Mouse (Mus musculus): ENCODE data around the gene Tbc1d17. TPM values are rescaled to one million over a fixed set of nuclear protein-coding genes. Genes with fewer than 3 reads are reported as not detected.

Tbc1d17 gene
- total and polyA plus RNA-seq, 2 experiments from 2014 or later, result 98.5 to 103 TPM

DNA sequence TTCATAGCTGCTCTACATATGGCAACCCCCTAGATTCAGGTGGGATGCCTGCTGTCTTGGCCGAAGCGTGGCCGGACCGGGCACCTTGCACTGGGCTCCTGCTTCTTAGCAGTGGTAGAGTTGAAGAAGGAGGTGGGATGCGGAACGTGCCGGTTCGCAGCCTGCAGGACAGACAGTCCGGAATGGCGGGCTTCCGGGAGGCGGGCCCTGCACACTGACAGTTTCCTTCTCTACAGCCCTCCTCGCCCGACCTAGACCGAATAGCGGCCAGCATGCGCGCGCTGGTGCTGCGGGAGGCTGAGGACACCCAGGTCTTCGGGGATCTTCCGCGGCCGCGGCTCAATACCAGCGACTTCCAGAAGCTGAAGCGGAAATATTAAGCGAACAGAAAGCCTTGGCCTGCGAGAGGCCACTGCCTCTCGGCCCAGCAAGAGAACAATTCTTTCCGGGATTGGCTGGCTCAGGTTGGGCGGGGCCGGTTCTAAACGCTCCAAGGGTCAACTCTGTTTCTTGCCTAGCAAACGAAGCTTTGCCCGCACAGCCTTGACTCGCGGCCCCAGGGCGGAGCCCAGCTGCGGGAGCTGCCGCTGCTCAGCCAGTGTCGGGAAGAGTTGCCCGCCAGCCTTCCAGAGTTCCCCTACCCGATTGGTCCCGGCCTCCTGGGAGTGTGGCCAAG lies 5.6 kb upstream of the Tbc1d17 start:
- Histone ChIP-seq H3K9ac (replicated peaks; ENCODE audit: low read length) (peak overlapping the region; percentile 59), H3K27ac (peak overlapping the region; percentile 91), H3K4me2 (ENCODE audit: low read depth, low read length) (peak overlapping the region; percentile 72), H3K9me3 (ENCODE audit: low read length) (no peaks in the 10 kb centered on the region), H3K4me1 (ENCODE audit: insufficient read depth, low read length) (peaks cover 22% of the 10 kb centered on the region), H3K36me3 (ENCODE audit: insufficient read depth, low read length) (peaks cover 13% of the 10 kb centered on the region; the same call in 1 of the 2 replicates), H3K27me3 (ENCODE audit: insufficient read depth, low read length) (no peaks in the 10 kb centered on the region), H3K4me3 (ENCODE audit: low read length) (peak overlapping the region; percentile 41)
- ATAC-seq (peak; percentile 4; the same call in 1 of the 2 replicates), DNase-seq (ENCODE audit: low spot score) (peak; percentile 79)
- no peak for TF ChIP-seq CTCF (IDR thresholded peaks at IDR 0.05; ENCODE audit: low read depth)
- WGBS, result 3% methylated on average over 45 of the region's 45 CpGs

GRCm38 (mm10) chr7:44853596-44854355 lies 4.9 kb upstream of the Tbc1d17 start:
- peak overlapping the region; percentile 41 for H3K4me3 ChIP-seq (ENCODE audit: low read length)
- peak overlapping the region; percentile 59 for H3K9ac ChIP-seq (replicated peaks; ENCODE audit: low read length)
- 27% methylated on average over 26 of the region's 26 CpGs for WGBS
- H3K9me3 ChIP-seq (ENCODE audit: low read length), result no peaks in the 10 kb centered on the region
- ATAC-seq (no peak), DNase-seq (ENCODE audit: low spot score) (no peak)
- peak overlapping the region; percentile 91 for H3K27ac ChIP-seq
- H3K27me3 ChIP-seq (ENCODE audit: insufficient read depth, low read length), result no peaks in the 10 kb centered on the region
- H3K4me1 ChIP-seq (ENCODE audit: insufficient read depth, low read length), result peaks cover 22% of the 10 kb centered on the region
- H3K4me2 ChIP-seq (ENCODE audit: low read depth, low read length), result peak overlapping the region; percentile 72
- no peak for TF ChIP-seq CTCF (IDR thresholded peaks at IDR 0.05; ENCODE audit: low read depth)
- H3K36me3 ChIP-seq (ENCODE audit: insufficient read depth, low read length), result peaks cover 13% of the 10 kb centered on the region; the same call in 1 of the 2 replicates

- no peak overlapping the region for H3K9ac ChIP-seq (replicated peaks; ENCODE audit: low read length)
- H3K27me3 ChIP-seq (ENCODE audit: insufficient read depth, low read length), result no peaks in the 10 kb centered on the region
- peaks cover 13% of the 10 kb centered on the region; the same call in 1 of the 2 replicates for H3K36me3 ChIP-seq (ENCODE audit: insufficient read depth, low read length)
- TF ChIP-seq CTCF (IDR thresholded peaks at IDR 0.05; ENCODE audit: low read depth), result no peak
- H3K27ac ChIP-seq, result no peak overlapping the region
- H3K4me3 ChIP-seq (ENCODE audit: low read length), result no peak overlapping the region
- H3K4me2 ChIP-seq (ENCODE audit: low read depth, low read length), result no peak overlapping the region
- DNase-seq (ENCODE audit: low spot score) (no peak), ATAC-seq (no peak)
- peaks cover 18% of the 10 kb centered on the region for H3K4me1 ChIP-seq (ENCODE audit: insufficient read depth, low read length)
- 98% methylated on average over 2 of the region's 2 CpGs for WGBS
- no peaks in the 10 kb centered on the region for H3K9me3 ChIP-seq (ENCODE audit: low read length)
Observed at GRCm38 (mm10) chr7:44853065-44853464, 4.2 kb upstream of the Tbc1d17 start.

GRCm38 (mm10) chr7:44852259-44853027 lies 3.6 kb upstream of the Tbc1d17 start:
- H3K9ac ChIP-seq (replicated peaks; ENCODE audit: low read length), result no peak overlapping the region
- H3K27me3 ChIP-seq (ENCODE audit: insufficient read depth, low read length), result no peaks in the 10 kb centered on the region
- peaks cover 13% of the 10 kb centered on the region; the same call in 1 of the 2 replicates for H3K36me3 ChIP-seq (ENCODE audit: insufficient read depth, low read length)
- no peak for ATAC-seq
- DNase-seq (ENCODE audit: low spot score), result no peak
- TF ChIP-seq CTCF (IDR thresholded peaks at IDR 0.05; ENCODE audit: low read depth), result no peak
- peaks cover 20% of the 10 kb centered on the region; the same call in 1 of the 2 replicates for H3K4me1 ChIP-seq (ENCODE audit: insufficient read depth, low read length)
- H3K4me3 ChIP-seq (ENCODE audit: low read length), result no peak overlapping the region
- no peak overlapping the region for H3K4me2 ChIP-seq (ENCODE audit: low read depth, low read length)
- 87% methylated on average over 36 of the region's 36 CpGs for WGBS
- H3K27ac ChIP-seq, result no peak overlapping the region
- no peaks in the 10 kb centered on the region for H3K9me3 ChIP-seq (ENCODE audit: low read length)

GRCm38 (mm10) chr7:44851625-44852234 lies 2.9 kb upstream of the Tbc1d17 start:
- Histone ChIP-seq H3K36me3 (ENCODE audit: insufficient read depth, low read length) (peaks cover 13% of the 10 kb centered on the region; the same call in 1 of the 2 replicates), H3K9ac (replicated peaks; ENCODE audit: low read length) (0 out of 2 replicates have a peak overlapping the region, but pooled peaks have one; percentile 1), H3K4me2 (ENCODE audit: low read depth, low read length) (no peak overlapping the region), H3K27ac (no peak overlapping the region), H3K4me3 (ENCODE audit: low read length) (no peak overlapping the region), H3K9me3 (ENCODE audit: low read length) (no peaks in the 10 kb centered on the region), H3K4me1 (ENCODE audit: insufficient read depth, low read length) (peaks cover 22% of the 10 kb centered on the region; the same call in 1 of the 2 replicates), H3K27me3 (ENCODE audit: insufficient read depth, low read length) (no peaks in the 10 kb centered on the region)
- ATAC-seq (no peak), DNase-seq (ENCODE audit: low spot score) (no peak)
- 93% methylated on average over 12 of the region's 12 CpGs for WGBS
- no peak for TF ChIP-seq CTCF (IDR thresholded peaks at IDR 0.05; ENCODE audit: low read depth)

Data from hindbrain, postnatal 0 days (tissue).